Mouse (Mus musculus): ENCODE measurements around the gene Zim1. TPM values are rescaled to one million over a fixed set of nuclear protein-coding genes. Genes with fewer than 3 reads are reported as not detected.

Zim1 gene
- polyA plus RNA-seq (2014; fragmentation: Nextera tagmentation; extraction: Ambion mirVana), result 4.7 and 5.6 TPM in 2 replicates

- H3K27ac ChIP-seq (replicated peaks; ENCODE audit: low read depth, low read length), result no peak within 1 kb of the TSS
- no peaks in the 10 kb centered on the region for H3K36me3 ChIP-seq (ENCODE audit: control insufficient read depth, insufficient read depth, low read length)
- 11% methylated on average over 32 of the region's 32 CpGs for WGBS
- H3K27me3 ChIP-seq (ENCODE audit: control insufficient read depth, insufficient read depth, low read length), result no peaks in the 10 kb centered on the region
- DNase-seq (ENCODE audit: low spot score) (peak; percentile 92), ATAC-seq (ENCODE audit: insufficient number of reproducible peaks, low FRiP score, low TSS enrichment, low read depth) (peak; percentile 100)
- H3K9ac ChIP-seq (ENCODE audit: low read length), result peak within 1 kb of the TSS; percentile 58; the same call in 1 of the 2 replicates
- H3K4me2 ChIP-seq (ENCODE audit: low read depth, severe bottlenecking), result peak within 1 kb of the TSS; percentile 72
- no peaks in the 10 kb centered on the region for H3K4me1 ChIP-seq (ENCODE audit: control insufficient read depth, insufficient read depth, low read length)
- H3K9me3 ChIP-seq (ENCODE audit: control insufficient read depth, low read length), result no peaks in the 10 kb centered on the region
- H3K4me3 ChIP-seq (ENCODE audit: low read depth, low read length), result peak within 1 kb of the TSS; percentile 52
These were observed at the start of gene Zim1 for GRCm38 (mm10) chr7:6696241-6697045. Gene Zim1 (minus strand): TSS chr7:6696450.

GRCm38 (mm10) chr7:6744281-6744904 lies 48.1 kb upstream of the Zim1 start:
- H3K9me3 ChIP-seq (ENCODE audit: control insufficient read depth, low read length), result no peaks in the 10 kb centered on the region
- ATAC-seq (ENCODE audit: insufficient number of reproducible peaks, low FRiP score, low TSS enrichment, low read depth) (no peak; the same call in 1 of the 2 replicates), DNase-seq (ENCODE audit: low spot score) (peak; percentile 47)
- 0 out of 2 replicates have a peak overlapping the region, but pooled peaks have one; percentile 25 for H3K27ac ChIP-seq (replicated peaks; ENCODE audit: low read depth, low read length)
- no peak overlapping the region for H3K4me3 ChIP-seq (ENCODE audit: low read depth, low read length)
- H3K4me2 ChIP-seq (ENCODE audit: low read depth, severe bottlenecking), result no peak overlapping the region
- H3K9ac ChIP-seq (ENCODE audit: low read length), result no peak overlapping the region
- peaks cover 11% of the 10 kb centered on the region for H3K4me1 ChIP-seq (ENCODE audit: control insufficient read depth, insufficient read depth, low read length)
- no peaks in the 10 kb centered on the region for H3K27me3 ChIP-seq (ENCODE audit: control insufficient read depth, insufficient read depth, low read length)
- 22% methylated on average over 10 of the region's 10 CpGs for WGBS
- peaks cover 3% of the 10 kb centered on the region; the same call in 1 of the 2 replicates for H3K36me3 ChIP-seq (ENCODE audit: control insufficient read depth, insufficient read depth, low read length)

GRCm38 (mm10) chr7:6736060-6736459 lies 39.8 kb upstream of the Zim1 start:
- Histone ChIP-seq H3K4me1 (ENCODE audit: control insufficient read depth, insufficient read depth, low read length) (no peaks in the 10 kb centered on the region), H3K36me3 (ENCODE audit: control insufficient read depth, insufficient read depth, low read length) (no peaks in the 10 kb centered on the region), H3K4me2 (ENCODE audit: low read depth, severe bottlenecking) (no peak overlapping the region), H3K4me3 (ENCODE audit: low read depth, low read length) (no peak overlapping the region), H3K27ac (replicated peaks; ENCODE audit: low read depth, low read length) (no peak overlapping the region), H3K9ac (ENCODE audit: low read length) (no peak overlapping the region), H3K9me3 (ENCODE audit: control insufficient read depth, low read length) (no peaks in the 10 kb centered on the region; the same call in 1 of the 2 replicates), H3K27me3 (ENCODE audit: control insufficient read depth, insufficient read depth, low read length) (no peaks in the 10 kb centered on the region)
- no peak for DNase-seq (ENCODE audit: low spot score)
- WGBS, result 63% methylated on average over 1 of the region's 1 CpGs
- ATAC-seq (ENCODE audit: insufficient number of reproducible peaks, low FRiP score, low TSS enrichment, low read depth), result no peak

- Histone ChIP-seq H3K4me3 (ENCODE audit: low read depth, low read length) (peak overlapping the region; percentile 63), H3K9me3 (ENCODE audit: control insufficient read depth, low read length) (peaks cover 34% of the 10 kb centered on the region), H3K9ac (ENCODE audit: low read length) (peak overlapping the region; percentile 54), H3K36me3 (ENCODE audit: control insufficient read depth, insufficient read depth, low read length) (no peaks in the 10 kb centered on the region), H3K4me1 (ENCODE audit: control insufficient read depth, insufficient read depth, low read length) (no peaks in the 10 kb centered on the region), H3K27me3 (ENCODE audit: control insufficient read depth, insufficient read depth, low read length) (no peaks in the 10 kb centered on the region), H3K4me2 (ENCODE audit: low read depth, severe bottlenecking) (peak overlapping the region; percentile 45), H3K27ac (replicated peaks; ENCODE audit: low read depth, low read length) (peak overlapping the region; percentile 56; the same call in 1 of the 2 replicates)
- DNase-seq (ENCODE audit: low spot score) (no peak), ATAC-seq (ENCODE audit: insufficient number of reproducible peaks, low FRiP score, low TSS enrichment, low read depth) (no peak)
- WGBS, result 53% methylated on average over 4 of the region's 4 CpGs
These were observed 35.7 kb upstream of the Zim1 start for GRCm38 (mm10) chr7:6731930-6732329.

GRCm38 (mm10) chr7:6731373-6731772 lies 35.1 kb upstream of the Zim1 start:
- Histone ChIP-seq H3K9me3 (ENCODE audit: control insufficient read depth, low read length) (peaks cover 34% of the 10 kb centered on the region), H3K9ac (ENCODE audit: low read length) (no peak overlapping the region; the same call in 1 of the 2 replicates), H3K4me1 (ENCODE audit: control insufficient read depth, insufficient read depth, low read length) (no peaks in the 10 kb centered on the region), H3K36me3 (ENCODE audit: control insufficient read depth, insufficient read depth, low read length) (no peaks in the 10 kb centered on the region), H3K4me3 (ENCODE audit: low read depth, low read length) (peak overlapping the region; percentile 63), H3K4me2 (ENCODE audit: low read depth, severe bottlenecking) (peak overlapping the region; percentile 45), H3K27ac (replicated peaks; ENCODE audit: low read depth, low read length) (no peak overlapping the region), H3K27me3 (ENCODE audit: control insufficient read depth, insufficient read depth, low read length) (no peaks in the 10 kb centered on the region)
- 50% methylated on average over 3 of the region's 3 CpGs for WGBS
- ATAC-seq (ENCODE audit: insufficient number of reproducible peaks, low FRiP score, low TSS enrichment, low read depth), result no peak
- no peak for DNase-seq (ENCODE audit: low spot score)

- Histone ChIP-seq H3K4me3 (ENCODE audit: low read depth, low read length) (peak overlapping the region; percentile 63), H3K27ac (replicated peaks; ENCODE audit: low read depth, low read length) (no peak overlapping the region), H3K36me3 (ENCODE audit: control insufficient read depth, insufficient read depth, low read length) (no peaks in the 10 kb centered on the region), H3K4me2 (ENCODE audit: low read depth, severe bottlenecking) (peak overlapping the region; percentile 45), H3K27me3 (ENCODE audit: control insufficient read depth, insufficient read depth, low read length) (no peaks in the 10 kb centered on the region), H3K4me1 (ENCODE audit: control insufficient read depth, insufficient read depth, low read length) (no peaks in the 10 kb centered on the region), H3K9ac (ENCODE audit: low read length) (peak overlapping the region; percentile 60), H3K9me3 (ENCODE audit: control insufficient read depth, low read length) (peaks cover 34% of the 10 kb centered on the region)
- peak; percentile 65 for DNase-seq (ENCODE audit: low spot score)
- ATAC-seq (ENCODE audit: insufficient number of reproducible peaks, low FRiP score, low TSS enrichment, low read depth), result no peak
- 45% methylated on average over 15 of the region's 15 CpGs for WGBS
These were observed 34.6 kb upstream of the Zim1 start for GRCm38 (mm10) chr7:6730801-6731200.

- Histone ChIP-seq H3K27ac (replicated peaks; ENCODE audit: low read depth, low read length) (peak within 1 kb of the TSS; percentile 44; the same call in 1 of the 2 replicates), H3K36me3 (ENCODE audit: control insufficient read depth, insufficient read depth, low read length) (0 out of 2 replicates have a peak, but pooled peaks cover 3% of the 10 kb centered on the region), H3K4me2 (ENCODE audit: low read depth, severe bottlenecking) (peak within 1 kb of the TSS; percentile 45), H3K9ac (ENCODE audit: low read length) (peak within 1 kb of the TSS; percentile 67), H3K9me3 (ENCODE audit: control insufficient read depth, low read length) (peaks cover 34% of the 10 kb centered on the region), H3K4me1 (ENCODE audit: control insufficient read depth, insufficient read depth, low read length) (no peaks in the 10 kb centered on the region), H3K4me3 (ENCODE audit: low read depth, low read length) (peak within 1 kb of the TSS; percentile 63), H3K27me3 (ENCODE audit: control insufficient read depth, insufficient read depth, low read length) (no peaks in the 10 kb centered on the region)
- DNase-seq (ENCODE audit: low spot score) (peak; percentile 92), ATAC-seq (ENCODE audit: insufficient number of reproducible peaks, low FRiP score, low TSS enrichment, low read depth) (peak; percentile 68)
- WGBS, result 48% methylated on average over 24 of the region's 24 CpGs
These were observed 34.0 kb upstream of the Zim1 start, which contains the start of the genes Peg3 and Usp29 for GRCm38 (mm10) chr7:6730241-6730640. Gene Peg3 (minus strand): TSS chr7:6730431. Gene Usp29 (plus strand): TSS chr7:6730578.

GRCm38 (mm10) chr7:6729061-6729817 lies 33.0 kb upstream of the Zim1 start:
- 56% methylated on average over 37 of the region's 37 CpGs for WGBS
- H3K36me3 ChIP-seq (ENCODE audit: control insufficient read depth, insufficient read depth, low read length), result 0 out of 2 replicates have a peak, but pooled peaks cover 3% of the 10 kb centered on the region
- DNase-seq (ENCODE audit: low spot score) (peak; percentile 94), ATAC-seq (ENCODE audit: insufficient number of reproducible peaks, low FRiP score, low TSS enrichment, low read depth) (peak; percentile 73)
- H3K9ac ChIP-seq (ENCODE audit: low read length), result peak overlapping the region; percentile 67
- no peaks in the 10 kb centered on the region for H3K27me3 ChIP-seq (ENCODE audit: control insufficient read depth, insufficient read depth, low read length)
- H3K4me3 ChIP-seq (ENCODE audit: low read depth, low read length), result peak overlapping the region; percentile 63
- H3K4me1 ChIP-seq (ENCODE audit: control insufficient read depth, insufficient read depth, low read length), result no peaks in the 10 kb centered on the region
- peaks cover 34% of the 10 kb centered on the region for H3K9me3 ChIP-seq (ENCODE audit: control insufficient read depth, low read length)
- H3K27ac ChIP-seq (replicated peaks; ENCODE audit: low read depth, low read length), result peak overlapping the region; percentile 44; the same call in 1 of the 2 replicates
- H3K4me2 ChIP-seq (ENCODE audit: low read depth, severe bottlenecking), result peak overlapping the region; percentile 43
